Mouse (Mus musculus) heart, postnatal 10 days (tissue): ENCODE measurements at regions not wholly inside any gene's neighbourhood (a gene's known extent, or its start where the extent isn't known, plus 50 kb on each side); places are given as distances from the start of the nearest gene placed in this dataset.
A peak's percentile ranks its signal among the peaks of the same experiment; 100 is the strongest.

Source experiments
- DNase-seq, 2 experiments: peaks; one replicate each; pipeline ENCODE4 v3.0.0; 2021
- intact Hi-C: fragments of 180-260 bp; cut with DNase I; formaldehyde crosslinking; loops from one replicate; pipeline ENCODE4 v1.15.1; 2025

DNA sequence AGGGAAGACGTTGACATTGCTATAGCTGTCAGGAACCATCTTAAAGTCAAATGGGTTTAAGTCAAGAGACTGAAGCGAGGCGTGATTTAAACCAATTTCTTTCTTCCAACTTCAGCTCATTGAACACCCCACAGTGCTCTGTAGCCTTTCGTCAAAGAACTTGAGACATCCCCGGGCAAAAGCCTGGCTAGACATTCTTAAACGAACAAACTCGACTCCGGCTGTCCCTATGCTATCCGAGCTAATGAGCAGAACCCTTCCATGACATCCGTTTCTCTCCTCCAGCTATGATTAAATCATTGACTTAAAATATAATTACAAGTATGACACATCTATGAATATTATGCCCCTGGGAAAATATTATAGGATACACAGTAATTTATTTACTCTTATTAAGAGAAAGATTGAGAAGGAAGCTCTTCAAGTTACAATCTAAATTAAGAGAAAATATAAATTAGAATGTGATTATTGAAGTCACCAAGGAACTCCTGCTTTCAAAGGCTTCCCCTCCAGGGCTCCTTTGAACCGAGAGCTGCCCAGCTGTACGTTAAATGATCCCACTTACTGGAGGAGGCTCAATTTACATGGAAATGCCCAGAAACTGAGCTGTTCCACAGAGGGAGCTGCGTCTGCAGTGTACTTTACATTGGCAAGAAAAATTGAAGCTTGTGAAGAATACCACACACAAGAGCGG, 253.2 kb downstream of the Pax3 start:
- intact Hi-C loops = loop anchor here (2.0 kb wide), 2 partner anchors 29 to 475 kb away; no protein-coding TSS in a partner anchor
- DNase-seq = no peak

- DNase-seq = peak; percentile 25 to 61
These were observed 253.8 kb downstream of the Pax3 start for GRCm38 (mm10) chr1:77943101-77943500.

GRCm38 (mm10) chr1:77933095-77933766, 263.7 kb downstream of the Pax3 start:
- intact Hi-C loops = no loop called here
- no peak for DNase-seq

More at GRCm38 (mm10) chr1:77943101-77943500, 253.8 kb downstream of the Pax3 start:
- intact Hi-C loops = loop anchor here (2.0 kb wide), 2 partner anchors 30 to 476 kb away; no protein-coding TSS in a partner anchor

DNA sequence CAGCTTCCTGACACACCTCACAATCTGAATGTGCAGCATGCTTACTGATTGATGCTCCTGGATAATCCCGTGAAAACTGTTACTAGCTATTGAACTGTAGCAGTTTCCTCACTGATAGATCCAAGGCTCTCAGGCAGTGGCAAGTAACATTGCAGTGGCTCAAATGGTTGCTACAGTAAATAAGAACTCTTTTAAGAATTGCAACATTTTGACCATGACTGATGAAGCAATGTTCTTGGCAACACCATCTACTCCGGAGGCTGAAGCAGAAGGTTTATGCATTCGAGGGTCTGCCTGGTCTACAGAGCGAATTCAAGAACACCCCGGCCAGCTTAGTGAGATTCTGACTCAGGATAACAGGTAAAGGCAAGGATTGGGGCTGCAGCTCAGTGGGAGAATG, 264.7 kb downstream of the Pax3 start:
- intact Hi-C loops = no loop called here

DNA sequence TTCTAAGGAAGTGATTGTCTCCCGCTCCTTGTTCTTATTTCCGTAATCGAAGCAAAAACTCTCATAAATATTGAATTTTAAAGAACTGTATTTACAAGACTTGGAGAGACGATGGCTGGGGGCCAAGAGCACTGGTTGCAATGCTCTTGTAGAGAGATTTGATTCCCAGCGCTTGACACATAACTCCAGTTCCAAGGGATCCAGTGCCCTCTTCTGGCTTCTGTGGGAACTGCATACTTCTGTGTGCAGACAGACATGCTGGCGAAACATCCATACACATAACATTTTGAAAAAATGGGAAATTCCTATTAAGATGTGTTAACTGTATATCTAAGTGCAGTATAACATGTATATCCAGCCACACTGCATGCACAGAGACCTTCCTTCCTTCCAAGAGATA, 266.3 kb downstream of the Pax3 start:
- no peak for DNase-seq
- intact Hi-C loops = no loop called here

More for the DNA sequence above, 264.7 kb downstream of the Pax3 start:
- DNase-seq = no peak

DNA sequence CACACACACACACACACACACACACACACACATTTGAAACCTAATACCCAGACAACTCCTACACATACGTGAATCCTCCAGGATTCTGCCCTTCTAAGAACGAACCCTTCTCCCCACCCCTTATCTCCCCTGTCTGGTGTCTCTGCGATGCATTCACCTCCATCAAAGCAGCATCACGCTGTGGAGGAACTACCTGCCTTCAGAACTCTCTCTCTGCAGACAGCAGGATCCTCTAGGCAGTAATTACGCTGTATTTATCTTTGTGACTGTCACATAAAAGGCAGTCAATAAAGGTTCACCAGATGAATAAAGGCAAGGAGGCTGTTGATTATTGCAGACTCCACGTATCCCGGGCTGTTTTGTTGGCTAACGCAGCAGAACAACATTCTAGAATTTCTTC, 267.4 kb downstream of the Pax3 start:
- intact Hi-C loops = no loop called here
- DNase-seq = no peak

DNA sequence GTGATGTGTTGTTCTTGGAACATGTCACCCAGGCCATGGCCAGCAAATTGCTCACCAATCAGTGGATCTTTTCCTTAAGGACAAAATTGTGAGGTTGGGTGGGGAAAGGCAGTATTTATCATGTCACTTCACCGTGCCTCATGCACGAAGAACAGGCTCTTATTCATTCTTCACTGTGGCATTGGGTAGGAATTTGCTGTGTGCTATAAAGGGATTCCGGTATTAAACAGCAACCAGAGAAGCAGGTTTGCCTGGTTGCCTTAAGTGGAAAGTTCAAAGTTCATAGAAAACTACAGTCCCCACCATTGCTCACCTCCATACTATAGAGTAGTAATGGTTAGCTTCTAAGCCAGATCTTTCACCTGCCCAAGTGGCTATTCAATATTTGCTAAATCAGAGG, 270.8 kb downstream of the Pax3 start:
- no peak for DNase-seq
- intact Hi-C loops = no loop called here

- intact Hi-C loops = loop anchor here (5.0 to 10.0 kb wide), 2 partner anchors 379 to 1971 kb away; partner anchors contain the start of gene Epha4
- peak; percentile 2 to 22 for DNase-seq
These were observed 300.7 kb downstream of the Pax3 start for GRCm38 (mm10) chr1:77896226-77896625.

DNA sequence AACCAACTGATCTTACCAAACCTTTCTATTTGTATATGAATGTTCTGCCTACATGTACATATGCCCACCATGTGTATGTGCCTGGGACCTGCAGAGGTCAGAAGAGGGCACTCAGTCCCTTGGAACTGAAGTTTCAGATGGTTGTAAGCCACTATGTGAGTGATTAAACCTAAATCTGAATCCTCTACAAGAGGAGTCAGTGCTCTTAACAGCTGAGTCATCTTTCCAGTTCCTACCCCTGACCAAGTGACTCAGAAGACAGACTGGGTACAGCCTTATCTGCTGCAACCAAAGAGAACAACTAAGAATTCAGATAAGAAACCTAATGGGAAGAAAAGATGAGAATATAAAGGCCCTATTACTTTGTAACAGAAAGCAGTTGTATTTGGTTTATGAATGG, 317.9 kb downstream of the Pax3 start:
- intact Hi-C loops = no loop called here
- no peak for DNase-seq

DNA sequence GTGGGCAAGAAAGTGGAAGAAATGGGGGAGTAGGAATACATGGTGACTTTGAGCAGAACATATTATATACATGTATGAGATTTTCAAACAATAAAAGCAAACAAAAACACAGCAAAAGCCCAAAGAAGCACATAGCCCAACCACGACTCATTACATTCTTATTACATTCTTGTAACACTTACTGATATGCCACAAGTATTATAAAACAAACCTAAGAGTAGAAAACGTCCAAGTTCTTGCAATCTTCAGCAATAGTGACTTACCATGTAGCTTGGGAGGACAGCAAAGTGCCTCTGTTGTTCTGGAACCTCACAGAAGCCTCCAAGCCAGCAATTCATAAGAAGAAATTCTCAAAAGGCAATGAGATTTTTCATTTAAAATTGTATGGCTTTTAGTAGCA, 326.8 kb downstream of the Pax3 start:
- DNase-seq = no peak
- intact Hi-C loops = no loop called here

DNA sequence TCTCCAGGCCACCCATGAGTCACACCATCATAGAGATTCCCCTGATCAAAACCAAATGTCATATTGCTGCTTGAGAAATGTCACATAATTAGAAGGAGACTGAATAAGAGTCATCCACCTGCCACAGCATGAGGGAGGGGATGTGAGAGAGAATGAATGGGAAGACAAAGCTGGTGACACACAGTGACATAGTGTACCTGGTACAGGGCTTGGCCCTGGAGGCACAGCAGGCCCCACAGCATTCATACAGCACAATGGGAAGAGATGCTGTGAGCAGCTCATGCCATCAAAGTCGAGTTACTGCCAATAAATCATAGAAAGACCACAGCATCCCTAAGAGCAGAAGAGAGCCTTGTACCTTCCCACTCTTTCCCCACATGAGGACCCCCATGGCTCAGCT, 327.8 kb downstream of the Pax3 start:
- intact Hi-C loops = no loop called here
- DNase-seq = no peak

DNA sequence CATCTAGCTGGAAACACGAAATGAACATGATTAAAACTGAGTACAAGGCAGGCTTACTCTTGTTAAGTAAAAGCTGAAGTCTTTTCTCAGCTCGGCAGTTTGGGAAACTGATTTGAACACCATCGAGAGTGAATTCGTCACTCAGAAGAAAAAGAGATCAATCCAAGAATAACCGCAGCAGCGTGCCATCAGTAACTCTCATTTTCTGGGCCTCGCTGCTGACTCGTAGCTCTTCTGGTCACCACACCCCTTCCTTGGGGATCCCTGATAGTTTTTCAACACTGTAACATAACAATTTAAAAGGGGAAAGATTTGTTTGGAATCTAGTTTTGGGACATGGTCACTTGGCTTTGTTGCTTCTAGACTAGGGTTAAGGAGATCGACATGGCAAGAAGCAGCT, 337.0 kb downstream of the Pax3 start:
- intact Hi-C loops = no loop called here
- DNase-seq = no peak

DNA sequence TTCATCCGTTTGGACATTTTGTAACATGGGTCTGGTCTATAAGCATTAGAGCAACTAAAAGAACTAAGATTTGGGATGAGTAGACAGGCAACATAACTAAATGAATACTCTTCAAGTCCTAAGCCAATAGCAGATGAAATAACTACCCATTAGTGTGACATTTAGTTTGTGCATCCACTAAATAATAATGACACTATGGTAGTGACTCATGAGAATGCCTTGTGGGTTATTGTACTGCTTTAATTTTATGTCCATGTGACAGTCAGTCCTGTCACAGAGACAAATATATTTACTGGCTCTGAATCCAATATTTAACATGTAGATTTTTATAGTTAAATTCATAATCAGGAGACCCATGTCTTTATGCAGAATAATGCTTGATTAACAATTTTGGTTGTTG, 339.5 kb upstream of the Epha4 start:
- intact Hi-C loops = no loop called here
- no peak for DNase-seq

- intact Hi-C loops = no loop called here
- DNase-seq = no peak
These were observed 333.1 kb upstream of the Epha4 start for GRCm38 (mm10) chr1:77847766-77848615.

GRCm38 (mm10) chr1:77846039-77846727, 331.3 kb upstream of the Epha4 start:
- no peak for DNase-seq
- intact Hi-C loops = no loop called here

- DNase-seq = no peak
- intact Hi-C loops = no loop called here
These were observed 325.8 kb upstream of the Epha4 start for GRCm38 (mm10) chr1:77840672-77841071.

GRCm38 (mm10) chr1:77832174-77832573, 317.3 kb upstream of the Epha4 start:
- DNase-seq = no peak
- intact Hi-C loops = no loop called here

- DNase-seq = no peak
These were observed 310.0 kb upstream of the Epha4 start for GRCm38 (mm10) chr1:77824716-77825387.

DNA sequence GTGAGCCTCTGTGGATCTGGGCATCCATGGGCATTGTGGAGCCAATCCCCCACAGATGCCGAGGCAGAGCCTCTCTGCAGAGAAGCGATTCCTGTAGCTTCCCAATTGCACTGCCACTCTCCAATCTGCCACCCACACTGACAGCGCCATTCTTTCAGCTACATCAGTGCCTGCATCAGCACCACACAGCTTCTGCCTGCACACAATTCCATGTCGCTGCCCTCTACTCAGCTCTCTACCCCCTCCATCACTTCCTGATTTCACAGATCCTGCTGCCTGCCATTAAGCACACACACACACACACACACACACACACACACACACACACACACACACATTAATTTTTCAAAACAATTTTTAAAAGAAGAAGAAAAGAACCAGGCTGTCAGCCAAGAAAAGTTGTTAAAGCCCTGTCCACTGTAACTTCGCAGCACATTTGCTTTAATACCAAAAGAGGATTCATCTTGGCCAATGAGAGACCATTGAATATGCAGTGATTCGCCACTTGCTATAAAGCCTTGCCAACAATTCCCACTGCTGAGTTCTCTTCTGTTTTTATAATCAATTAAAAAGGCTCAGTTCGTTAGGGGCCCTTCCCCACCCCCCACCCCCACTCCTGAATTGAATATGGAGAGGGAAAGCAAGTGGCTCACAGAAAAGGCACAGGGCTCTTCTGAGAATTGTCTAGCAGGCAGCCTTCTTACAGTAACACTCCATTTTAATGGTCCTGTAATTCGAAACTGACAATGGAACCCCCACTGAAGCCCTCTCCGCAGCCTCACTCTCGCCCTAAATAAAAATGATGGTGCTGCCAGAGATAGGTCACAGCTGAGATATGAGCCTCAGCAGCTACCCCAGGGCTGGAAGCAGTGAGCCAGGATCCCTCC, 309.2 kb upstream of the Epha4 start:
- no peak for DNase-seq
- intact Hi-C loops = no loop called here

More at GRCm38 (mm10) chr1:77824716-77825387, 310.0 kb upstream of the Epha4 start:
- intact Hi-C loops = no loop called here
